Mouse (Mus musculus): Measurements from ENCODE around the gene Sema3c.

GRCm38 (mm10) chr5:17707086-17707485 lies 133.0 kb downstream of the Sema3c start:
- TF ChIP-seq GATA1 (IDR thresholded peaks at IDR 0.05; ENCODE audit: borderline replicate concordance, low read length) (no peak), FLI1 (IDR thresholded peaks at IDR 0.05; ENCODE audit: low read length) (no peak)

Measured in megakaryocyte, embryonic 14.5 days (primary cell).